Mouse (Mus musculus) brain, adult 2 months (tissue): Measurements from ENCODE around the gene Cyb5d1.
A peak's percentile ranks its signal among the peaks of the same experiment; 100 is the strongest.
"Not testable (repeated sequence)": the region's sequence is repeated elsewhere in the genome, so short reads cannot be mapped to it uniquely, and the experiment has no call there.

Experiments used
- DNase-seq: peaks from one replicate; pipeline ENCODE4 v3.0.0; 2011; ENCODE audit warnings: low read depth, low spot score

The Cyb5d1 gene

DNA sequence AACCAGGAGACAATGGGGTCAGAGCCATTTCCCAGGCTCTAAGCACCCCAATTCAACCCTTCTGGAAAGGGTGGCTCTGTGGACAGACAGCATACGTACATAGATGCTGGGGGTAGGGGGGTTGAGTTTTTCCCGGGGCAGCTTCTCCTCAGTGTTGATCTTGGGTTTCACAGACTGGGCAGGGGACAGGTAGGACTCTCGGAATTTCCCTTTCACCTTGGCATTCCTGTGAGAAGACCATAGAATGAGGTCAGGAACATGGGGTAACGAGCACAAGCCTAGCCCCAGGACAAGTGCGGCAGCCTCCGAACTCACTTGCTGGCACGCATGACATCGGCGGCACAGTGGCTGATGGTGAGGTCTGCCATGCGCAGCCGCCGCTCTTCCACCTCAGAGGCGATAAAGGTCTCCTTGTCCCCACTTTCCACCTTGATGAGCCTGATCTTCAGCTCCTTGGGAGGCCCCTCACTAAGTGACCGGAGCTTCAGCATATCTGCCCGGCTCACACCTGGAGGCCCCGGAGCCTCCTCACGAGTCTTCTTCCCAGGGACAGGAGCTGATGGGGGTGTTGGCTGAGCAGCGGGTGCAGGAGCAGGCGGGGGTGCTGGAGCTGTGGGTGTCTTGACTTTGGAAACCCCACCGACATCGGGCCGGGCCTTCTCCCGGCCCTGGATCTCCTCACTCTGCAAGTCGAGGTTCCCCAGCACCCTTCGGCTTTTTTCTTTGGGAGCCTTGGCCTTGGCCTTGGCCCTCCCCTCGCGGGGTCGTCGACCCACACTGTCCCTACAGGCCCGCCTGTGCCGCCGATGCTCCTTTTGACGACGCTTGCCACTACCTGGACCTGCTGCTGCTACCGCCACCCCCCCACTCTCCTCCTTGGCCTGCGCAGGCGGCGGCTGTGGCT, 8.5 kb upstream of the Cyb5d1 start:
- DNase-seq, result no peak

DNA sequence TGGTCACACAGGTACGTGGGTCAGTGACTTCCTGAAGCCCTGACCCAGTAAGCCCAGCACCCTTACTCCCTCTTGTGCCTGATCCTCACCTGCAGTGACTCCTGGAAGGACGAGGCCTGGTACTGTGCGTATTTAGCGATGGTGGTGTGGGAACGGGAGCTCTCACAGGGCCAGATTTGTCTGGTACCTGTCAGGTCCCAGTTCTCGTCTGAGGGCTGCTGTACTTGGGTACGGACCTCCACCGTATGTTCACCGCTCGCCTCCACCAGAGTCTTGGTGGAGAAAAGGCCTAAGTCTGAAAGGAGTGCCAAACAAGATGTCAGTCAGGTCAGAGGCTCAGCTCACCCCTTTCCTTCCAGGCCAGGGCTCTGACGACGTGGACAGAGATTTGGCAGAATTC, 6.6 kb upstream of the Cyb5d1 start:
- no peak for DNase-seq

DNA sequence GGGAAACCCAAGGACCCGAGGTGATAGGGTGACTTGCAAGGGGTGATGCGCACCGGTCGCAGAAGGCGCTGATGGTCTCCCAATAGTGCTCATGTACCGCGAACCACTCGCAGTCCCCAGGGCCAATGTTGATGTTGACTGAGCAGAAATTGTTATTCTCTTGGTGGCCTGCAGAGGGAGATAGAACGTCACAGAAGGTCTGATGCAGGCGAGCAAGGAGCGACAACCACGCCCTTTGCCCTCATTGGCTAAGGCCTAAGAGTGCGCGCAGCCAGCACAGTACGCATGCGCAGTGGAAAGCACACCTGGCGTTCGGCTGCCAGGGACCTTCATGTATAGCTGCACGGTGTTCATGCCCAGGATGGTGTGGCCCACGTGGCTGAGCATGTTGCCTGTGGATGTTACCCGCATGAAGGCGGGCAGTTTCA, 5.8 kb upstream of the Cyb5d1 start:
- DNase-seq, result peak; percentile 98

DNA sequence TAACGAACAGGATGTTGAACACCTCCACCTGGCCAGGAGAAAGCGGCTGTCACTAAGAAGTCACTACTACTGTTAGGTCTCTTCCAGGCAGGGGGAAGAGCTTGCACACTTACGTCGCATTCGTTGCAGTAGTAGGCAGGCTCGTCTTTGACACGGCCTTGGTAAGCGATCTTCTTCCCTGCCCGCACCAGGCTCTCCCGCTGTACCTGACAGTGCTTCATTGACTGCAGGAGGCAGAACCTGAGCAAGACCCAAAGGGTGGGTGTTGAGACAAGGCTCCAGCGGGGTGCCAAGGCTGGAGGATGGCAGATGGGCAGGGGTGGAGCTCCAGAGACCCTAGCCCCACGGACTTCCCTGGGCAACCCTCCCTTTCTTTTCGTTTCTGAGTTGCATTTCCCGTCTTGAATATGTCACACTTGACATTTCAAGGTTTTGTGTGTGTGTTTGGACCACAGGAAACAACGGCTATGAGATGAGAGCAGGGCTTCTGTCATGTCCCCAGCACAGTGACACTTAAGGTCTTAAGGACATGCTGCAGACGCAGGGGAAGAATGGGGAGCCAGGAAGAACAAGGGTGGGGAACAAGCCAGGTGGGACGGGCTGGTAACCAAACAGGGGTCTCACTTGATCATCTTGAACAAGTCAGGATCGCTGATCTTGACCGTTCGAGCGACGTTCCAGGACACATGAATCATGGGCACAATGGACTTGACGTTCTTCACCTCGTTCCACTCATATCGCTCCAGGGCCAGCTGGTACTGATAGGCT, 4.8 kb upstream of the Cyb5d1 start:
- DNase-seq, result no peak

DNA sequence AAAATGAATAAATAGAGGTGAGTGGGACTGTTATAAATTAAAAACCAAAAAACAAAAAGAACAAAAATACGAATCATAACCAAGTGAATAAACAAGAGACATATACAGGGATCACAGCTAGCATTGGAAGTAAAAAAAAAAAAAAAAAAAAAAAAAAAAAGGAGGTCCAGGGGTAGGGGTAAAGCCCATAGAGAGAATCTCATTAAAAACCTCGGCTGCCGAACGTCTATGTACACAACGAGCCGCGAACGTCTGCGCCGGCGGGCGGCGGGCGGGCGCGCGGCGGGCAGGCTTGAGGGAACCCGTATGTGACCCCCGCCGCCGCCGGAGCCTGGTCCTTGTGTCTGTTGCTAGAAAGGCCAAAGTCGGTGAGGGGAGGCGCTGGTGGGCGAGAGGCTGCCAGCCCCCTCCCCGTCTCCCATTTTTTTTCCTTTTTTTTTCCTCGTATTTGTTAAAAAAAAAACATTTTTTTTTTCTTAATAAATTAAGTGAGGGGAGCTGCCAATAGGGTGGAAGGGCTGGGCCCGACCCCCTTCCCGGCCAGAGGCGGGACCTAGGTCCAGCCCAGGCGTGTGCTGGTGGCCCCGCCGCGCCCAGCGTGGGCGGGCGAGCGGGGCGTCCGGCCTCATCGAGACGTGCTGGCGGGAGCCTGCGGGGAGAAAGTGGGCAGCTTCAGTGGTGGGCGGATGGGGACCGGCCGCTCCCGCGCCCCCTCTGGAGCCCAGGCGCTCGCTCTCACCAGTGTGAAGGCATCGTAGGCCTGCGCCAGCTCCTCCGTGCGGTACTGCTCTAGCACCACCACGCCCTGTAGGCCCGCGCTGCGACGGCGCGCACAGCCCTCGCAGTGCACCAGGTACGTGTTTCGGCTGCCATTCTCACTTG, 4.0 kb upstream of the Cyb5d1 start:
- no peak for DNase-seq

DNA sequence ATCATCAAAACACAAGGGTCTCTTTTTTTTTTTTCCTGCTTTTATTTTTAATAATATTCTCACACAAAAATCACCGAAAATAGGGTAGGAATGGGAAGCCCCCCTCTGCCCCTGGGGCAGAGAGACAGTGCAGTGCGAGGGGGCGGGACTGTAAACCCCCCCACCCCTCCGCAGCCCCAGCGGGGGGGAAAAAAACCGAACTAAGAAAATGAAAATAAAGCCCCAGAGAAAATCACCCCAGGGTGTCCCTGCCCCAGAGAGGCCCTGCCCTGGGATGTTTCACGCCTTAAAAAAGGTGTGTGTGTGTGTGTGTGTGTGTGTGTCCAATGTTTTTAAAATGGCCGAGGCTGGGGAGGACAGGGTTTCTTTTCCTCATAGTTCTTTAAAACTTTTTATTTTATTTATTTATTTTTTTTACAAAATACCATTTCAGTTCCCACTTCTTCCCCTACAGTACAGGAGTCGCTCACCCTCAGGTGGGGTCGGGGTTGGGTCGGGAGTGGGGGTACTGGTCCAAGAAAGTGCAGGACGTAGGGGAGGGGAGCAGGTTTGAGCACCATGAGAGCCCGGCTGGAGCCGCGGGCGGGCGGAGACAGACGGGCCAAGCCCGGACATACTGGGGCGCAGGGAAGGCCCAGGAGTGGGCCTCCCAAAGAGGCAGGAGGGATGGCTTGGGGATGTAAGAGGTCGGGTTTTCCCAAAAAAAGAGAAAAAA, 3.2 kb upstream of the Cyb5d1 start:
- no peak for DNase-seq

DNA sequence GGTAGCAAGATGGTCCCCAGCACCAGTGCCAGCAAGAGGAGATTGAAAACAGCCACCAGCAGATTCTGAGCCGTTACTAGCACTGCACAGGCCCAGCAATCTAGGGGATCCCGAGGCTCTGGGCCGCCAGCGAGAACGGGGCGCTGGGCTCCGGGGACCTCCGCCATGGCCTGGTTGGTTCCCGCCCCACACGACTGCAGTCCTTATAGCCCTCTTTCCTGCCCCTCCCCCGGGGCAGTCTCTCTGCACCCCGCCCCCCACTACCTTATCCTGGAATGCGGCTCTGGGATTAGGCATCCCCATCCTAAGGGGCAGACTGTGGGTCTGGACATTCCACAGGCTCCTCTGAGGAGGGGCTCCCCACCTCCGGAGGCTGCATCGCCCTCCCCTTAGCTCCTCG, 2.6 kb upstream of the Cyb5d1 start, which contains the start of gene Tmem88:
Gene Tmem88, minus strand, starts transcription at position 176 of the 400 bp plus-strand sequence.
- peak; percentile 32 for DNase-seq

DNA sequence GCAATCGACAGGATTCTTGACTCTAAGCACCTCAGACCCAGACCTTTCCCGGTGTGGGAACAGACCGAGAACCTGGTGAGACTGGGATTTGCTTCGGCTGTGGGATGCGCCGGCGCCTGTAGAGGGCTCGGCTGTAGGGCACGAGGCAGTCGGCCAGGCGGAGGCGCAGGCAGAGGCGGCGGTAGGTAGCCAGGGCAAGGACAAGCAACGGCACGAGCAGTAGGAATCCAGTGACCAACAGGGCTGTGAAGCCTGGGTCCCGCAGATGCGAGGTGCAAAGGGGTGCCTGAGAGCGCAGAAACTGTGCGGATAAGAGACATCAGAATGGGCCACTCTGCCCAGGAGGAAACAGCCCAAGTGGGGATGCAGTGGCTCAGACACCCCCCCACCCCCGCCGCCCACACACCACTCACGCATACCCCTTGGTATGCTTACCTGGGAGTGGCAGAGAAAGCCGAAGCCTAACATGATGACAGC, 2.2 kb upstream of the Cyb5d1 start:
- peak; percentile 45 for DNase-seq

DNA sequence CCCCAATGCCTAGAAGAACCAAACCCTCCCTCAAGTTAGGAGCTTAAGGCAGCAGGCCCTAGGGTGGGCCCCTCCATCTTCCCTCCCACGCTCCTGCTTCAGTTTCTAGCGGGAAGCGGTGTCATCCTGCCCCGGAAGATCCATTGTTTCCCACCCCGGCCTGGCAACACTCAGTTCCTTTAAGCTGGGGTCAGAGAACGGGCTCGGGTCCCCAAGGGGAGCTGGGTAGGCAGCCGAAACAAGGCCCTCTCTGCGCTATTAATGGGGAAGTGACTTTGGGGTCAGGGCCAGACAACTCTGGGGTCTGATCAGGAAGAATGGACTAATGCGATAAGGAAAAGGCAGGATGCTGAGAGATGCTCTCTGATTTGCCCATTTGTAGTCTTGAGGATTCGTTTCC, 1.3 kb upstream of the Cyb5d1 start:
- DNase-seq, result peak; percentile 29

DNA sequence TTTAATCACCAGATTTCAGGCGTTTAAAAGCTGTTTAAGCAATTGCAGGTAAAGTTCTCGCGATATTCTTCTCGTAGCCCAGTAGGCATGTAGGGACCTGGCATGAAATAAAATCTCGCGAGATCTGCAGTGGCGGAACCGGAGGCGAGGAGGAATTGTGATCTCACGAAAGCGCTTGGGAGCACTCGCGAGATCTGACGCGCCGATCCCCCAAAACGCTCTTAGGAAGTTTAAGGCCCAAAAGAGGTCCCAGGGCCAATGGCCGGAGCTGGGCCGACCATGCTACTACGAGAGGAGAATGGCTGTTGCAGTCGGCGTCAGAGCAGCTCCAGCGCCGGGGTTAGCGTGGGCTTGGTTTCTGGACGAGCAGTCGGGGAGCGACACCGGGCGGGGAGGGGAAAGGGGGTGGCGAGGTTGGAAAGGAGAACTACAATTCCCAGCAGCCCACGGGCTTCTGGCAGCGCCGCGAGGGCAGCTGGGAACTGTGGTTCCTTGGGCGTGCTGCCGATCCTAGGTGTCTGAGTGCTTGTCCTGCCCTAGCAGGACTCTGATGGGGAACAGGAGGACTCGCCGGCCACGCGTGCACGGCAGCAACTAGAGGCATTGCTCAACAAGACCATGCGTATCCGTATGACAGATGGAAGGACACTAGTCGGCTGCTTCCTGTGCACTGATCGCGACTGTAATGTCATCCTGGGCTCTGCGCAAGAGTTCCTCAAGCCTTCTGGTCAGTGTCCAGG, 373 bp upstream of the Cyb5d1 start:
- DNase-seq, result peak; percentile 100

DNA sequence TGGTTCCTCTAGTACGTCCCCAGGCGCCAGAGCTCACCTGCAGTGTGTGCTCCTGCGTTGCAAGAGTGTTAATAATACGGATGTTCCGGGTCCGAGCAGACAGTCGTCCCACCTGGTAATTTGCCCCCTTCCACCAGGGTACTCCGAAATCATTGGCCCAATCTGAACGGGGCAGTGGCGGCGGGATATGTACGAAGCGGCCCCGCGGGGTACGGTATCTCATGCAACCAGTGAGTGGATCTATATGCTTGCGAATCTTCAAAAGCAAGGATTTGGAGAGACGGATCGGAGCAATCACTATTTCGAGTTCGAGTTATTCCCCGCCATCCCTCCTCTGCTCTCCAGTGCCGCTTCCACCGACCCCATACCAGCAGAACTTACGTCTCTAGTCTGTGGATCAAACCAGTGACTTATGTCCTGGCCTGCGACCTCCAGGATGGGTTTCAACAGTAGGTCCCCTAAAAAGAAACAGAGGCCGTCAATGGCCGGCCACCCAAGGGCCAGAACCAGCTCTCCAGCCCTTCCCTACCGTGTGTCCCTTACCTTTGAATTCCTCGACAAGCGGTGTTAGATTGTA, 752 bp downstream of the Cyb5d1 start:
- DNase-seq, result not testable (repeated sequence)

DNA sequence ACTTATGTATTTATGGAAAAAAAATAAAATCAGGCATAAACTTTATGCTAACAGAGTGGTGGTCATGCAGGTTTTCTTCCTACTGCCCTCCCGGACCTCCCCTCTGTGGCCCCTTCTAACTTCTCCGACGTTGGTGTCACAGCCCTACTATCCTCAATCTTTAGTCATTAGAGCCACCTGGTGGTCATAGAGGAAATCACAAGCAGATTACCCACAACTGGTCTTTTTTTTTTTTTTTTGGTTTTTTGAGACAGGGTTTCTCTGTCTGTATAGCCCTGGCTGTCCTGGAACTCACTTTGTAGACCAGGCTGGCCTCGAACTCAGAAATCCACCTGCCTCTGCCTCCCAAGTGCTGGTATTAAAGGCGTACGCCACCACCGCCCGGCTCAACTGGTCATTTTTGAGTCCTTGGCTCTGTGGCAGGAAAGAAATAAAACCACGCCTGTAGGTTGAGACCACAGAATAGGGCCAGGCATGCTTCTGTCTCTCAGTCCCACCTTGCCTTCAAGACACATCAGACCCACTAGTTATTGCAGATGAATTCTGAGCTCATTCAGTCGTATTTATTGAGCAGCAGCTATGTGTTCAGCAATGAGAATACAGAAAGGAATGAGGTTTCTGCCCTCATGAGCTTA, 4.9 kb downstream of the Cyb5d1 start:
- DNase-seq, result peak; percentile 80

DNA sequence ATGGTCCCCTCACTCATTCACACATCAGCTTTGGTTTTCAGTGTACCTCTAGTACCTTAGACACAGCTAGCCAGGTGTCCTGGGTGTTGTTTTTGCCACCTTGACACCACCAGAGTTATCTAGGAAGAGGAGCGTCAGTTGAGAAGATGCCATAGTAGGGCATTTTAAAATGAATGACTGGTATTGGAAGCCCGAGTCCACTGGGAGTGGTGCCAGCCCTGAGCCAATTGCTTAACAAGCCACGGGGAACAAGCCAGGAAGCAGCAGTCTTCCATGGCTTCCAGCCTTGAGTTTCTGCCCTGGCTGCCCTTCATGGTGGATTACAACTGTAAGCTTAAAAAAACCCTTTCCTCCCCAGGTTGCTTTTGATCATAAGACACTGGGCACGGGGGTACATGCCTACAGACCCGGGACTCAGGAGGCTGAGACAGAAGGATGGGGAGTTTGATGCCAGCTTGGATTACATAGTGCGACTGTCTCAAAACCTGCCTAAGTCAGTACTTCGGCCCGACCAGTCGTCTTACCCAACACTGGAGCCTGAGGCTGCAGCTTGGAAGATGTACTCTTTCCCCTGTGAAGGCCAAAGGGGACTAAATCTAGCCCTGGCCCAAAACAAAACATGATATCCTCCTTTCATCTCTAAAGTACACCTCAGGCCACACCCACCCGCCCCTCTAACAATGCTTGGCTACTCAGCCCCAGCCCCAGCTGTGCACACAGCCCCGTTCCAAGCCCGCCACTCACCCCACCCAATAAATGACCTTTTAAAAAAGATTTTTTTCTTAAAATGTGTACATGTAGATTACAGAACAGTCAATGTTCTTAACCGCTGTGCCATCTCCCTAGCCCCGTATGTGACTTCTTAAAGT, 5.7 kb downstream of the Cyb5d1 start:
- DNase-seq, result no peak

DNA sequence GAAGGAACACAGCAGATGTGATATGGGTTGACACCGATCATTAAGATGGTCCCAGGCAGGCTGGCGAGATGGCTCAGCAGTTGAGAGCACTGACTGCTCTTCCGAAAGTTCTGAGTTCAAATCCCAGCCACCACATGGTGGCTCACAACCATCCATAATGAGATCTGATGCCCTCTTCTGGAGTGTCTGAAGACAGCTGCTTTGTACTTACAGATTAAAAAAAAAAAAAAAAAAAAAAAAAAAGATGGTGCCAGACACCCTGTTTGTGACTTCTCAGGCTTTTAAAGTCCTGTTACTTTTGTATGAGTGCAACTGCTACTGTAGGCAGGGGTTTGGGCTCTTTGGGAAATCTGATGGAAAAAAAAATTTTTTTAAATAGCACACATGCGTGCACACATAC, 6.8 kb downstream of the Cyb5d1 start:
- DNase-seq, result no peak

DNA sequence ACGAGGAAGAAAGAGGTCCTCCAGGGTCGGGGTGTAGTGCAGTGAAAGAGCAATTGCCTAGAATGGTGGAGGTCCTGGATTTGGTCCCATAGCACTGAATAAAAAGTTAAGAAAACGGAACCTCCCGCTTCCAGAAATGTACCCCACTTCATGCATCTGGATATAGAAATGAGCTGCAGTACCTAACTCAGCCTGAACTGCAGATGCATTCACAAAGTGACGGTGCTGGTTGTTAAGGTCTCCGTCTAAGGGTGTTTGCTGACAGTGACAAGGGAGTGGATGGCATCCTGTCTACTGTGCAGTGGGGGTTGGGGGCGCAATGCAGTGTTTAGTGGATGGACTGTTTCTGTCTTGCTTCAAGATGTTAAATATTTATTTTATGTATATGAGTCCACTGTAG, 8.7 kb downstream of the Cyb5d1 start:
- DNase-seq, result no peak

DNA sequence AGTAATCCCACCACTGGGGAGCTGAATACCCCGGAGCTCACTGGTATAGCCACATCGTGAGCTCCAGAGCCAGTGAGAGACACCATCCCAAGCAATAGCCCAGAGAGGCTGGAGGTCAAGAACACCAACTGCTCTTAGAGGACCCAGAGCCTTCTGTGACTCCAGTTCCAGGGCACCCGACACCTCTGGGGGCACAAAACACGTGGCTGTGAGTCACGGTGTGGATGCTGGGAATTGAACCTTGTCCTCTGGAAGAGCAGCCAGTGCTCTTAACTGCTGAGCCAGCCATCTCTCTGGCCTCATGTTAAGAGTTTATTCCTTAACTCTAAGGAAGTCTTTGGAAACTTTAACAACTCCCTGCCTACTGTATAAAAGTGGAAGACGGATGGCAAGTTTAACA, 10.5 kb downstream of the Cyb5d1 start:
- no peak for DNase-seq

DNA sequence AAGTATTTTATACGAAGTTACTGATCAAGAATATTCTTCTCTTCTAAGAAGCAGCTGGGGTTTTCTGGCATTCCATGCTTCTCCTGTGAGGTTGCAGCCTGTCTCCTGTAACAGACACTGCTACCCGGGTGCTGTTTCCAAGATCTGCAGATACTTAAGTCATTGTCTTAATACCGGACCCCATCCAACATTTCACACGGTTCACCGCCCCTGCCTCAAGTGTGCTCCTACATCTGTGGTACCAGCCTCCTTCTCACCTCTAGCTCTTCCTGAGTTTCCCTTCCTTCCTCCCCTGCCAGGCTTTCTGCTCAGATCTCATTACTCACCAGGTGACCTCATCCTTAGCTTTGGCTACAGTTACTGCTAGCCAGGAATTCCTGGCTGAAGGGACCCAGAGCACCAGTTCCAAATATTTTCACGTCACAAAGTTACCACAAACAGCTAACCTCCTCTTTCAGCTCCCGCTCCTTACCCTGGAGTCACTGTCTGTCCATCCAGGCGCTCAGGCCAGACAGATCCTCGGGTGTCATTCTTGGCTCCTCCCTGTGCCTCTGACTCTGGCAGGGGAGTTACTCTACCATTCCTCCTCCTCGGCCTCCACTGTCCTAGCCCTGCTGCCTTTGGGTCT, 12.8 kb downstream of the Cyb5d1 start:
- DNase-seq, result peak; percentile 72

DNA sequence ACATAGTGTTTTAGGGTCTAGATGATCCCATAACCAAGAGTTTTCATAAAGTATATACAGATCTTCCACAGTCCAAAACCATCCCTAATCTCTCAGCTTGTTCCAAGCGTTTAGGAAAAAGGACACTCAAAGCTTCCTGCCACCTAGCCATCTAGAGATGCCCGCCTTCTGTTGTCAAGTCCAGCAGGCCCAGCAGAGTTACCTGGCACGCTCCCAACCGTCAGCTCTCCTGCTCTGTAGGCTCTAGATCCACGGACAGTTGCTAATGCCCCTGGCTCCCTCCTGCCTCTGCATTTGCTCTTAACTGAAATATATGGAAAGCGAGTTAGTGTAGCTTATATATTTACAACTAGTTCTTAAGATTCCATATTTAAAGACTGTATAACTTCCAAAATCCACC, 14.1 kb downstream of the Cyb5d1 start:
- DNase-seq, result peak; percentile 81
